Mouse (Mus musculus): ENCODE data around the gene Myo10.

Gene Myo10

DNA sequence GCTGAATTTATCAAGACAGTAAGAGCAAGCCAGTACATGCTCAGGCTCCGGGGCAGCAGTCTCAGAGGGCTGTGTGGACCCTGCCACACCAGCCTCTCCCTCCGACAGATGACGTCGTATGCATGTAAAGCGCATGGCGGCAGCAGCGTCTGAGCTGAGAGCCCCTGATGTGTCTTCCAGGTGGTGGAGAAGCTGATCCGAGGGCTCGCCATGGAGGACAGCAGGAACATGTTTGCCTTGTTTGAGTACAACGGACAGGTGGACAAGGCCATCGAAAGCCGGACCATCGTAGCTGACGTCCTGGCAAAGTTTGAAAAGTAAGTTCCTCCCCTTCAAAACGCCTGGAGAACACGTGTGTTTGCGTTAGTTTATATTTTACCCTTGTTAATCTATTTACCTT is 184.0 kb downstream of the Myo10 start:
- DNase-seq: no peak

DNA sequence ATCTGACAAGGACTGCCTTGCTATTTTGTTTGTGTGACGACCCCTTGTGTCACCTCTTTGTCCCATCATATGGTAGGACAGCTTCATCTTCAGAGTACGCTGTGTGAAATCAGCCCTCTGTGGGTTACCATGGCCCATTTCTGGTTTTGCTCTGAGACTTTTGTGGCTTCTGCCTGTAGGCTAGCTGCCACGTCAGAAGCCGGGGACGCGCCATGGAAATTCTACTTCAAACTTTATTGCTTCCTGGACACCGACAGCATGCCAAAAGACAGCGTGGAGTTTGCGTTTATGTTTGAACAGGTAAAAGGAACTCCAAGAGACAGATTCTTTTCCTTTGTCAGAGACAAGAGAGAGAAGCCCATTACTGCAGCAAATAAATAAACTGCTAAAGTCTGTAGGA is 184.6 kb downstream of the Myo10 start:
- no peak for DNase-seq

GRCm38 (mm10) chr15:25808677-25809460 is 186.5 kb downstream of the Myo10 start:
- no peak for DNase-seq

DNA sequence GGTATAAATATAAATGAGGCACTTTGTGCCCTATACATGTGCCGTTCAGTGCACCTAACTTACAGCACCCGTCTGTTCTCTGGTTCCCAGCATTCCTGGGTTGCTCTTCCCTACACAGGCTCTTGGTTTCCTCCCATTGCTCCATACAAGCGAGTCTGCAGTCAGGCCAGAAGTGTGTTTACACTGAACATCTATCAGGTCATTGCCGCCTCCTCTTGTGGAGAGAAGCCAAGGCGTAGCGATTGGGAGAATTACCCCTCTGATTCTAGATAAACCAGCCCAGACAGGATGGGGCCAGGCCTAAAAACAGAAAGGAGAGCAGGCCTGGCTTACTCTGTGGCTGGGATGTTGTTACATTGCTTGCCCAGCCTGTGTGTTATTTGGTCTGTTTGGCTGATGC is 187.3 kb downstream of the Myo10 start:
- no peak for DNase-seq

DNA sequence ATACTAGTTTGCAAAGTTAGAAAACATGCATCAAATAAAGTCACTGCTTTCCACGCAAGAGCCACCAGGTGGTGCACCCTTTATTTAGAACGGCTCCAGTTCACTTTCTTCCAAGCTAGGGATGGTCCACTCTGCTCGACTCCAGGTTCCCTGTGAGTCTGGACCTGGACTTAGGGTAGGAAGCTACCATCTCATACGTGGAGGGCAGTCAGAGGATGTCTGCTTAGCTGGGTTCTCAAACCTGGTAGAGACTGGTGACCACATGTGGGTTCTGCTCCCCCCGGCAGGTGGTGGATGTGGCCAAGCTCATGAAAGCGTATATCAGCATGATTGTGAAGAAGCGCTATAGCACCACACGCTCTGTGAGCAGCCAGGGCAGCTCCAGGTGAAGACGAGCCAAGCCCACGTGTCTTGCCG is 189.5 kb downstream of the Myo10 start:
- no peak for DNase-seq

DNA sequence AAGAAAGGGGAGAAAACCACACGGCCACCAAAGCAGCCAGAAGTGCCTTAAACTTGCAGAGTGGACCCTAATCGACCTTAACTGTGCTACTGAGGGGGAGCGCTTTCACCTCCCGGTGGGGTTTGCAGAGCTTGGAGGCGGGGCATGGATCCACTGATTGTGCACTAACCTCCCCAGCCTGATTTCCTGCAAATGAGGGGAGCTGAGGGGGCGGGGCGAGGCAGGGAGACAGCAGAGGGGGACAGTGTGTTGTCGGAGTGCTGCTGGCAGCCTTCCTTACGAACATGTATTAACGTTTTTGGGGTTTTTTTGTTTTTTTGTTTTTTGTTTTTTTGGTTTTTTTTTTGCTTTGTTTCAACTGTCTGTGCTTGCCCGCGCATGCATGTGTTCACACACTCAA is 190.2 kb downstream of the Myo10 start:
- no peak for DNase-seq

DNA sequence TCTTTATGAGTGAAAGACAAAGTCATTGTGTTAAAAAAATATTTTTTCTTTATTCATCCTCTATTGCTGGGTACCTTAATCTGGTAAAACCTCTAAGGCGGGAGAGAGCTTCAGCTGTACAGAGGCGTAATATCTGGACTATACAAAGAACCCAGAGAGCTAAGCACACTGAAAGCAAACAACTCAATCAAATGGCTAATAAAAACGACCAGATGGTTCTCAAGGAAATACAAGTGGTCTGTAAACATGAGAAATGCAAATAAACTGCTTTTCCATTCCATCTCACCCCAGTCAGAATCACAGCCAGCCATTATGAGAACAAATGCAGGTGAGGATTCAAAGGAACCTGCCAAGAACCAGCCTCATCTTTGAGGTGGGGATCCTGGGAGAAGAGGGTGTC is 192.2 kb downstream of the Myo10 start:
- DNase-seq: no peak

DNA sequence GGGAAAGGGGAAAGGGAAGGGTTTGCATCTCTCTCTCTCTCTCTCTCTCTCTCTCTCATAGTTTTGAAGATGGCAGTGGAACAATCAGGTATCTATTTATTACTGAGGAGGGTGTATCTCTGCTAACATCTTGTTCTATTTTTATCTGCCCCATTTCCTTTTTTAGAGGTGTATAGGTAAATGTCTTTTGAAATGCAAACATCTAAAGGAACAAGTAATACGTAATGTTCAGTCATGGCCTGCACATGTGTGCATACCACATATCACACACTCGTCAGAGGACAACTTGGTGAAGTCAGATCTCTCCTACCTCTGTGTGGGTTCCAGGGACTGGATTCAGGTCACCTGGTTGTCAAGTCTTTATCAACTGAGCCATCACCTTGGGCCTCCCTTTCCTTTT is 194.9 kb downstream of the Myo10 start:
- no peak for DNase-seq

GRCm38 (mm10) chr15:25821981-25822380 is 199.7 kb downstream of the Myo10 start:
- no peak for DNase-seq

GRCm38 (mm10) chr15:25822656-25823055 is 200.3 kb downstream of the Myo10 start:
- DNase-seq: no peak

GRCm38 (mm10) chr15:25826531-25826961 is 204.2 kb downstream of the Myo10 start:
- DNase-seq: no peak

GRCm38 (mm10) chr15:25828464-25828863 is 206.1 kb downstream of the Myo10 start:
- DNase-seq: no peak

DNA sequence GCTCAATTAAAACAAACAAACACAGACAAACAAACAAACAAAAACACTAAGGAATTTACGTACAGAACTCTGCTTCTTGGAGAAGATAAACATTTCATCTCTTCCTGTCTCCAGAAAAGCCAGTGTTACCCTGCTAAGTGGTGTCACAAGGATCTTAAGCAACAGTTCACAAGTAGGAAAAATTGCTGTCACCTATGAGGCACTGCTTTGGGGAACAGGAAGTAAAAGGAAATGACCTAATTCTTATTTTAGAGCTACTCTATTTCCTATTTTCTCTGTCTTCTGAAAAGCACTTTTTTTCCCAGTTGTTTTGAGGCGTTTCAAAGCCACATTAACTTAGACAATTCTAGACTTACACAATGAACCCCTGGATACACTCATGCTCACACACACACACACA is 208.1 kb downstream of the Myo10 start:
- no peak for DNase-seq

GRCm38 (mm10) chr15:25834282-25834681 is 212.0 kb downstream of the Myo10 start:
- no peak for DNase-seq

- DNase-seq: no peak
Observed at GRCm38 (mm10) chr15:25834920-25835674, 212.8 kb downstream of the Myo10 start.

DNA sequence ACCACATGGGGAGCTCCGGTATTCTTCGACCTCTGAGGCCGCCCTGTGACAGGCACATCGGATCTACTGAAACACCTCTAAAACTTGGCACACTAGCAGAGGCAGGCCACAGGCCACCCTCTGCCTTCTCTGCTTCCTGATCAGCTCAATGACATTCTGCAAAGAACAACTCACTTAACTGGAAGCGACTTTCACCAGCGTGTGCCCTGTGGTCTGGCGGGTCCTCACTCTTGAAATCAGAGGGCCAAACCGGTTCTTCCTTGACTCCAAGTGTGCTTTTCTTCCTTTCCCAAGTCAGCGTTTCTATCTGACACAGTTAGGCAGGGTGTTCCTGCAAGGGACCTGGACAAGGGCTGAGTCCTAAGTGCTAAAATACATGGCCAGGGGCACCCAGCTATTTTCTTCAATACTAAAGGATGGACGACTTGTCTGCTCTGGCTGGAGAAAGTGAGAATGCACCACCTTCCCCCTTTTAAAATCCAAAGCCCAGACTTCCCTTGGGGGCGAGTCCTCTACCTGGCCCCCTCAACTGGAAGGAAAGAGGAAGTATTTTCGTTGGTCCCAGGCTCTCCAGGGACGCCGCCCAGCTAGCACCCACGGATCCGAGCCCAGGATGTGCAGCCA is 220.2 kb downstream of the Myo10 start:
- DNase-seq: no peak

DNA sequence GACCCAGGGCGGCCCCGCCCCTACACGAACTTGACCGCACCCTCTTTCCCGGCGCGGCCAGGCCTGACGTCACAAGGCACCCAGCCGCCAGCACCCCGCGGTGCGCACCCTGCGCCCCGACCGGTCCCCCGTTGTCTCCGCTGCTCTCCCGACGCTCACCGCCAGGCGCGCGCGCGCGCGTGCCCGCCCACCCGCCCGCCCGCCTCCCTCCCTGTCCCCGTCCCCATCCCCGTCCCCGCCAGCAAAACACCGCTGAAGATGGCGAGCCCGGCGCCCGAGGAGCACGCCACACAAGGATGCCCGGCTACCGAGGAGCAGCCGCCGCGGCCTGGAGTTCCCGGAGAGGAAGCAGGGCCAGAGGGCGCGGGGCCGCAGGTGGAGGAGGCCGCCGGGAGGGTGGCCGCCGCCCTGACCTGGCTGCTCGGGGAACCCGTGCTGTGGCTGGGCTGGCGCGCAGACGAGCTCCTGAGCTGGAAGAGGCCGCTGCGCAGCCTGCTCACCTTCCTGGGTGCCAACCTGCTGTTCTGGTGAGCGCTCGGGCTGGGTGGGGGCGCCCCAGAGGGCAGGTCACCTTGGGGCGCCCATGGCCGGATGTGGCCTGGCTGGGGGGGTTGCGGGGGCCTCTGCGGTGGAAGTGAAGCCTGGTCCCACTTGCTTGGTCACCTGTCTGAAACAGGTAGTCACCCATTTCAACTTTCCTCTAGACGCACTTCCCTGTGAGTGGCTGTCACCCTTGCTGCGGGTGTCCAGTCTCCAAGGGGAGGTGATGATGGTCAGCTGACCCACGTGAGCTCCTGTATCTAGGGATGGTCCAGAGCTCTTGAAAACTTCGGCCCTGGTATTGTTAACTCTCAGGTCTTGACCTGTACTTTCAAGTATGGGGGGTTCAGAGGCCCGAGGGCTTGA is 221.0 kb downstream of the Myo10 start, which contains the start of gene Retreg1:
Gene Retreg1 (plus strand): TSS at position 95 of the 906 bp plus-strand sequence.
- DNase-seq: peak; percentile 71

DNA sequence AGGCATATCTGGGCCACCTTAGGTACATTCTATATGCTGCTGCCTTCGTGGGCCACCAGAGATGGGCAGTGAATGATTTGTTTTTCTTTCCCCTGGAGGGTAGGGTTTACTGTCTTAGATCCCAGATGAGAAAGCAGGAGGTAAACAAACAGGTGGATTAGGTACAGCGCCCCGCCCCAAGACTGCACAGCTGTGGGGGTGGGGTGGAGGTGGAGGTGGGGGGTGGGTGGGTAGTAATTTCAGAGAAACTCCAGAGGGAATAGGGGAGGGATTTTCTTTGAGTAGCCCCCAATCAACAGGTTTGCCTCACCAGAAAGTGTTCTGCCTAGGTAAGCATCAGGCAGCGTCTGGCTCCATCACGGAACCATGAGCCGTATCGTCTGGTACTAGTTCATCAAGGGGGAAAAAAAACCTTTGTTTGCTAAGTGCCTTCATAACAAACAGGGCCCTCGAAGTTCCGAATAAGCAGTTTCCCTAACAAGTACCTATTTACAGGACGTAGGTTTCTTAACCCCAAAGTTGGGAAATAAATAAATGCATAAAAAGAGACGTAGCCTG is 221.8 kb downstream of the Myo10 start:
- DNase-seq: no peak

DNA sequence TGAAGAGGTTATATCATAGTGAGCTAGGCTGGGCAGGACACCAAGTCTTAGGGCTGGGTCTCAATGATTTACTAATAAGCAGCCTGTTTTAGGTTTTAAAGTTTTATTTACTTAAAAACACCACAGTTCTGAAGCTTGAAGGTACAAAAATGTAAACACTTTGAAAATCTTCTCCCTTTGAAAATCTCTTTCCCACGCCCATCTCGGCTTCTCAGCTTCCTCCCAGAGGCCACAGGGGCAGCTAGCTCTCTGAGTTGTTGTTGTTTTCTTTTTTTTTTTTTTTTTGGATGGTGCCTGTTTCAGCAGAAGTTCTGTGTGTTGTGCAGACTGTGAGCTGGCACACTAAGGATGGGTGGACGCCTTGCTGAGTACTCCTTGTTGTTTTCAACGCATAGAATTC is 222.4 kb downstream of the Myo10 start:
- no peak for DNase-seq

GRCm38 (mm10) chr15:25847576-25848168 is 225.3 kb downstream of the Myo10 start:
- no peak for DNase-seq

DNA sequence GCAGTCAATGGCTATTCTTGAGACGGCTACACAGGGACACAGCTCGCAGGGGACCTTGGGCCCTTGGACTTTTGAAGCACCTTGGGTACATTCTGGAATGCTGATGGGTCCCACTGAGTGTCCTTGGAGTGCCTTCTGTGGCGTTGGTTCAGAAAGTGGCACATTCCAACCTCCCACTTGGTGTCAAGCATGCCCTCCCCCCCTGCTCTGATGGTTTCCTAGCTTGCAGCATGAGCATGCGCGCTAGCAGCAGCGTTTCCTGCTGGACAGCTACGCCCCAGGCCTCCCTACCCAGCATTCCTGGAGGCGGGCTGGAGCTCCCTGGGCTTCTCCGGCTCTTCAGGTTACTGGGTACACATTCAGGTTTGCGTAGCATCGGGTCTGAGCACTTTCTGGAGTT is 228.2 kb downstream of the Myo10 start:
- DNase-seq: no peak
